Mouse (Mus musculus) CH12.LX (cell line): ENCODE measurements around the gene Psmb11. TPM values are rescaled to one million over a fixed set of nuclear protein-coding genes. Genes with fewer than 3 reads are reported as not detected.

Source experiments
- DNase-seq: peaks from one replicate; pipeline ENCODE4 v3.0.0-alpha.2; 2013; ENCODE audit errors: extremely low read depth
- H3K27ac ChIP-seq: 2 replicates; pipeline ENCODE4 v1.5.1; 2012; ENCODE audit warnings: low read depth, mild to moderate bottlenecking, control low read depth, moderate library complexity; ENCODE audit not compliant: insufficient read depth
- H3K27me3 ChIP-seq: replicated peaks from 2 replicates; pipeline ENCODE3; 2012; ENCODE audit warnings: inconsistent platforms
- H3K36me3 ChIP-seq, 2 experiments: replicated peaks in 1 of 2; 2 replicates each; pipeline versions ENCODE3 to v1.6.1; 2012; ENCODE audit warnings: inconsistent platforms in 1 of 2, low read length in 1 of 2, mild to moderate bottlenecking in 1 of 2, mixed read lengths in 1 of 2, moderate library complexity in 1 of 2; ENCODE audit not compliant: control insufficient read depth in 1 of 2, insufficient read depth in 1 of 2
- H3K4me1 ChIP-seq, 2 experiments: 2 replicates each; pipeline ENCODE4 v1.6.1; 2012; ENCODE audit warnings: inconsistent platforms in 1 of 2, moderate library complexity in 1 of 2; ENCODE audit not compliant: insufficient read depth in 2 of 2, control insufficient read depth in 1 of 2
- H3K4me2 ChIP-seq: 2 replicates; pipeline ENCODE4 v1.6.1; 2012; ENCODE audit warnings: low read depth, mild to moderate bottlenecking, control low read depth; ENCODE audit not compliant: poor library complexity, insufficient read depth, severe bottlenecking
- H3K4me3 ChIP-seq, 3 experiments: fragments of 150-350 bp in 1 of 3; sonication (generic) in 1 of 3; replicated peaks in 1 of 3; 2 replicates each; pipeline versions ENCODE3 to v1.5.1; 2011 to 2012; ENCODE audit warnings: low read depth in 2 of 3, low read length in 2 of 3, mild to moderate bottlenecking in 2 of 3, moderate library complexity in 2 of 3, control low read depth in 1 of 3, improper control_type of control experiment in 1 of 3, inconsistent platforms in 1 of 3, mixed read lengths in 1 of 3; ENCODE audit not compliant: poor library complexity in 1 of 3
- H3K79me2 ChIP-seq: replicated peaks from 2 replicates; pipeline ENCODE4 v1.6.1; 2012; ENCODE audit warnings: mild to moderate bottlenecking, moderate library complexity; ENCODE audit not compliant: control insufficient read depth, poor library complexity, insufficient read depth, severe bottlenecking; ENCODE audit errors: extremely low read depth
- H3K9ac ChIP-seq: 2 replicates; pipeline ENCODE4 v1.6.1; 2012; ENCODE audit warnings: low read depth, mild to moderate bottlenecking, control low read depth, moderate library complexity; ENCODE audit not compliant: insufficient read depth
- H3K9me3 ChIP-seq: replicated peaks from 2 replicates; pipeline ENCODE3; 2012; ENCODE audit warnings: low read length, inconsistent platforms, mixed read lengths
- CHD1 ChIP-seq: IDR thresholded peaks from 2 replicates; pipeline ENCODE4 v1.6.1; 2012; ENCODE audit warnings: low read depth, low read length, improper control_type of control experiment, inconsistent platforms
- E2F4 ChIP-seq: IDR thresholded peaks from 2 replicates; pipeline ENCODE4 v1.6.1; 2011; ENCODE audit warnings: low read depth, low read length, improper control_type of control experiment; ENCODE audit not compliant: insufficient replicate concordance
- EP300 ChIP-seq: IDR thresholded peaks from 2 replicates; pipeline ENCODE4 v1.6.1; 2011; ENCODE audit warnings: low read length, improper control_type of control experiment
- ETS1 ChIP-seq: conservative IDR thresholded peaks from 2 replicates; pipeline ENCODE4 v1.6.1; 2012; ENCODE audit warnings: low read depth, mild to moderate bottlenecking, inconsistent platforms, low read length, improper control_type of control experiment, moderate library complexity
- GABPA ChIP-seq: IDR thresholded peaks from 2 replicates; pipeline ENCODE4 v1.6.1; 2012; ENCODE audit warnings: low read depth, low read length, improper control_type of control experiment, inconsistent platforms; ENCODE audit not compliant: insufficient replicate concordance
- HCFC1 ChIP-seq: IDR thresholded peaks from 2 replicates; pipeline ENCODE4 v1.6.1; 2012; ENCODE audit warnings: low read depth, mild to moderate bottlenecking, inconsistent platforms, low read length, improper control_type of control experiment
- IRF4 ChIP-seq: IDR thresholded peaks from 2 replicates; pipeline ENCODE4 v1.6.1; 2014; ENCODE audit warnings: low read depth, mild to moderate bottlenecking, inconsistent platforms, low read length, improper control_type of control experiment
- JUN ChIP-seq: IDR thresholded peaks from 2 replicates; pipeline ENCODE4 v1.6.1; 2011; ENCODE audit warnings: low read depth, mild to moderate bottlenecking, low read length, improper control_type of control experiment, moderate library complexity; ENCODE audit not compliant: insufficient read depth
- JUND ChIP-seq: conservative IDR thresholded peaks from 2 replicates; pipeline ENCODE4 v1.6.1; 2011; ENCODE audit warnings: low read depth, low read length, improper control_type of control experiment
- KAT2A ChIP-seq: IDR thresholded peaks from 2 replicates; pipeline ENCODE4 v1.6.1; 2012; ENCODE audit warnings: low read length, improper control_type of control experiment, inconsistent platforms; ENCODE audit not compliant: insufficient replicate concordance
- MAX ChIP-seq: IDR thresholded peaks from 2 replicates; pipeline ENCODE4 v1.6.1; 2011; ENCODE audit warnings: low read length, improper control_type of control experiment
- MAZ ChIP-seq: IDR thresholded peaks from 2 replicates; pipeline ENCODE4 v1.6.1; 2012; ENCODE audit warnings: low read depth, mild to moderate bottlenecking, inconsistent platforms, low read length, improper control_type of control experiment, moderate library complexity
- MEF2A ChIP-seq: IDR thresholded peaks from 2 replicates; pipeline ENCODE4 v1.6.1; 2014; ENCODE audit warnings: low read depth, mild to moderate bottlenecking, inconsistent platforms, low read length, improper control_type of control experiment, borderline replicate concordance
- NELFE ChIP-seq: IDR thresholded peaks from 2 replicates; pipeline ENCODE4 v1.6.1; 2011; ENCODE audit warnings: low read depth, low read length, improper control_type of control experiment
- NRF1 ChIP-seq: IDR thresholded peaks from 2 replicates; pipeline ENCODE4 v1.6.1; 2014; ENCODE audit warnings: low read depth, mild to moderate bottlenecking, inconsistent platforms, low read length, improper control_type of control experiment, moderate library complexity
- PAX5 ChIP-seq: IDR thresholded peaks from 2 replicates; pipeline ENCODE4 v1.6.1; 2012; ENCODE audit warnings: low read length, inconsistent platforms, mixed read lengths
- POLR2AphosphoS2 ChIP-seq: IDR thresholded peaks from 2 replicates; pipeline ENCODE4 v1.6.1; 2011; ENCODE audit warnings: low read depth, low read length, improper control_type of control experiment
- RAD21 ChIP-seq: IDR thresholded peaks from 2 replicates; pipeline ENCODE4 v1.6.1; 2011; ENCODE audit warnings: low read depth, mild to moderate bottlenecking, low read length, improper control_type of control experiment, moderate library complexity
- RCOR1 ChIP-seq: conservative IDR thresholded peaks from 2 replicates; pipeline ENCODE4 v1.6.1; 2012; ENCODE audit warnings: low read depth, mild to moderate bottlenecking, inconsistent platforms, low read length, improper control_type of control experiment
- SMC3 ChIP-seq: IDR thresholded peaks from 2 replicates; pipeline ENCODE4 v1.6.1; 2011; ENCODE audit warnings: low read depth, low read length, improper control_type of control experiment
- TBP ChIP-seq: conservative IDR thresholded peaks from 2 replicates; pipeline ENCODE4 v1.6.1; 2011; ENCODE audit warnings: low read depth, low read length, improper control_type of control experiment
- TCF12 ChIP-seq: IDR thresholded peaks from 2 replicates; pipeline ENCODE4 v1.6.1; 2014; ENCODE audit warnings: low read depth, mild to moderate bottlenecking, inconsistent platforms, low read length, improper control_type of control experiment
- UBTF ChIP-seq: IDR thresholded peaks from 2 replicates; pipeline ENCODE4 v1.6.1; 2012; ENCODE audit warnings: low read depth, mild to moderate bottlenecking, inconsistent platforms, low read length, improper control_type of control experiment, moderate library complexity
- ZC3H11A ChIP-seq: IDR thresholded peaks from 2 replicates; pipeline ENCODE4 v1.6.1; 2012; ENCODE audit warnings: low read depth, mild to moderate bottlenecking, inconsistent platforms, low read length, improper control_type of control experiment
- ZMIZ1 ChIP-seq: IDR thresholded peaks from 2 replicates; pipeline ENCODE4 v1.6.1; 2012; ENCODE audit warnings: low read depth, mild to moderate bottlenecking, inconsistent platforms, low read length, improper control_type of control experiment
- dilution Hi-C: fragments of 300-500 bp; cut with MboI; formaldehyde crosslinking; loops from 2 replicates; pipeline ENCODE4 v1.14.3; 2020; ENCODE audit warnings: low sequenced_read_pairs; ENCODE audit not compliant: extremely low pct_unique_long_range_greater_than_20kb, extremely low pct_ligation_motif_present
- in situ Hi-C: fragments of 300-500 bp; cut with MboI; formaldehyde crosslinking; loops from 3 replicates; pipeline ENCODE4 v1.14.3; 2019; ENCODE audit warnings: low sequenced_read_pairs, low pct_ligation_motif_present, low pct_unique_long_range_greater_than_20kb, mixed read lengths
- polyA plus RNA-seq: library from polyadenylated mRNA; unstranded; fragments of >175 nt; gene quantifications from 2 replicates; pipeline ENCODE4 v1.2.1, GENCODE M21; 2012; ENCODE audit warnings: low read depth; ENCODE audit not compliant: insufficient read length
- total RNA-seq, 2 experiments: library from RNA; depleted of rRNA; stranded (reverse); fragments of 300-350 nt in 1 of 2; fragments of >200 nt in 1 of 2; gene quantifications; 2 replicates each; pipeline ENCODE4 v1.2.3; 2012 to 2014

Psmb11 gene
- total and polyA plus RNA-seq, 3 experiments = not detected

DNA sequence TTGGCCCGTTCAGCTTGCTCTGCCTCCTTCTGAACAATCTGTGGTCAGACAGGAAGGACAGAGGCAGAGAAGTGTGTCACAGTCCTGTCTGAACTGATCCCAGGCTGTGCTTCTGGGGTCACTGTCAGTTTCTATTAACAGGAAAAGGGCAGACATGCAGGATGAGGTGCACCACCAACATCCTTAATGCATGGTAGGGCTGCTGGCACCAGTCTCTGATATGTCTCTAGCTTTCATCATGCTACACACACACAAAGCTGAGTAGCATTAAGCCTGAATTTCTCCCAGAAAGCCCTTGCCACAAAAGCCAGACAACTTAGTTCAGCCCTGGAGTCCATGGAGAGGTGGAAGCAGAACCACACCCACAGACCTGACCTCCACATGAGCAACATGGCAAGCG is 21.8 kb downstream of the Psmb11 start:
- peaks cover 60 to 98% of the 10 kb centered on the region in 2 experiments for H3K36me3 ChIP-seq
- in situ Hi-C loops = loop anchor here (25.0 kb wide), 1 partner anchor 581 kb away; no protein-coding TSS in a partner anchor
- TF ChIP-seq ZC3H11A (no peak), GABPA (no peak), KAT2A (no peak), MAX (no peak), ETS1 (no peak), HCFC1 (no peak), NRF1 (no peak), SMC3 (no peak), JUND (no peak), RAD21 (no peak), CHD1 (no peak), E2F4 (no peak), POLR2AphosphoS2 (no peak), JUN (no peak), MAZ (no peak), EP300 (no peak), IRF4 (no peak), TBP (no peak), TCF12 (no peak), ZMIZ1 (no peak)
- TF ChIP-seq, all 38 proteins: peak for 0
- Histone ChIP-seq H3K9me3 (no peaks in the 10 kb centered on the region), H3K79me2 (peaks cover 9% of the 10 kb centered on the region), H3K27ac (no peak overlapping the region), H3K27me3 (no peaks in the 10 kb centered on the region), H3K4me2 (no peak overlapping the region), H3K4me1 (peaks cover 5 to 17% of the 10 kb centered on the region in 2 experiments; a peak in 2 of 4 replicates), H3K9ac (no peak overlapping the region), H3K4me3 (no peak overlapping the region)
- DNase-seq = no peak
- dilution Hi-C loops = no loop called here

DNA sequence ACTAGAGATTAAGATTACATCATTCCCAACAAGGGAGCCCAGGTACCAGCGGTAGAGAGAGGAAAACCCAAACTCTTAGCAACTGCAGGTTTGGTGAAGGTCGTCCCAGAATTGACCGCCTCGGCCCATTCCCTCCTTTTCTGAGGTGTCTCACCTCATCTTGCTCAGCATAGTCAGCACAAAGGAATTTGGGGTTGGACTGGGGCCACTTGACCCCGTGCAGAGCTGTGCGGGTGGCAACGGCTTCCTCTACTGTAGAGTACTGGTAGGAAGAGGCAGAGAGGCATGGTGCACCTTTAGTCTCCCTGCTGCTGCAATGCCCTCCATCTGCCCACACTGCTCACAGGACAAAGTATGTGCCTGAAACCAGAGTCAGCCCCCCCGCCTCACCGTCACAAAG is 23.1 kb downstream of the Psmb11 start:
- no peak overlapping the region for H3K4me3 ChIP-seq
- DNase-seq = no peak
- H3K36me3 ChIP-seq = peaks cover 66 to 96% of the 10 kb centered on the region in 2 experiments
- no peaks in the 10 kb centered on the region for H3K9me3 ChIP-seq
- in situ Hi-C loops = loop anchor here (25.0 kb wide), 1 partner anchor 582 kb away; no protein-coding TSS in a partner anchor
- no peak for TF ChIP-seq NRF1
- TF ChIP-seq PAX5 = no peak
- no peak for TF ChIP-seq JUND
- TF ChIP-seq RCOR1 = no peak
- no peak for TF ChIP-seq TCF12
- TF ChIP-seq MEF2A = no peak
- TF ChIP-seq KAT2A = no peak
- TF ChIP-seq NELFE = no peak
- TF ChIP-seq UBTF = no peak
- no peak for TF ChIP-seq IRF4
- TF ChIP-seq, all 38 proteins: peak for 0
- dilution Hi-C loops = no loop called here
- Histone ChIP-seq H3K4me1 (peaks cover 5 to 27% of the 10 kb centered on the region in 2 experiments; a peak in 2 of 4 replicates), H3K27ac (no peak overlapping the region), H3K4me2 (no peak overlapping the region), H3K9ac (no peak overlapping the region), H3K27me3 (no peaks in the 10 kb centered on the region), H3K79me2 (peaks cover 20% of the 10 kb centered on the region)
